Mouse (Mus musculus) bone marrow, adult 2 months (tissue): ENCODE results near the gene Carm1.

Experiments
- CTCF ChIP-seq: fragments of 200-500 bp; IDR thresholded peaks from 2 replicates; pipeline ENCODE4 v1.5.1; 2011; ENCODE audit warnings: low read length, control low read depth; ENCODE audit not compliant: control insufficient read depth, insufficient read depth
- POLR2A ChIP-seq: fragments of 200-500 bp; IDR thresholded peaks from 2 replicates; pipeline ENCODE4 v1.6.1; 2011; ENCODE audit warnings: low read depth, mild to moderate bottlenecking, control low read depth, low read length, borderline replicate concordance; ENCODE audit not compliant: control insufficient read depth

GRCm38 (mm10) chr9:21604119-21604518 is 57.4 kb downstream of the Carm1 start:
- no peak for TF ChIP-seq CTCF
- TF ChIP-seq POLR2A: no peak
